Mouse (Mus musculus): ENCODE measurements around the gene Hspa1a. TPM values are rescaled to one million over a fixed set of nuclear protein-coding genes. Genes with fewer than 3 reads are reported as not detected.

Hspa1a gene
- polyA plus RNA-seq, 1 experiment from 2014 or later: 1.9 TPM

DNA sequence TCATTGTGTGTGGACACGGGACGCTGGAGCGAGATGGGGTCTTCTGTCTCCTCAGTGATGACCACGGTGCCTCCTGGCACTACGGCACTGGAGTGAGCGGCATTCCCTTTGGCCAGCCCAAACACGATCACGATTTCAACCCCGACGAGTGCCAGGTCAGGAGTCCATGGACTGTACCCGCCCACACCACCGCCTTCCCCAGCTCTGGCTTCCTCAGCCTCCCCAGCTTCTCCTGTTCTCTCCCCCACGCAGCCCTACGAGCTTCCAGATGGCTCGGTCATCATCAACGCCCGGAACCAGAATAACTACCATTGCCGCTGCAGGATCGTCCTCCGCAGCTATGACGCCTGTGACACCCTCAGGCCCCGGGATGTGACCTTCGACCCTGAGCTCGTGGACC lies 37.9 kb downstream of the Hspa1a start:
- DNase-seq (ENCODE audit: low spot score): no peak
- Histone ChIP-seq H3K9me3 (ENCODE audit: control insufficient read depth, low read length) (no peaks in the 10 kb centered on the region), H3K36me3 (ENCODE audit: control insufficient read depth, insufficient read depth, low read length) (no peaks in the 10 kb centered on the region), H3K9ac (ENCODE audit: low read length) (no peak overlapping the region), H3K4me1 (ENCODE audit: control insufficient read depth, insufficient read depth, low read length) (0 out of 2 replicates have a peak, but pooled peaks cover 4% of the 10 kb centered on the region), H3K27ac (ENCODE audit: low read depth, low read length) (no peak overlapping the region), H3K4me2 (ENCODE audit: low read depth) (no peak overlapping the region), H3K4me3 (ENCODE audit: low read depth, low read length) (no peak overlapping the region), H3K27me3 (ENCODE audit: control insufficient read depth, insufficient read depth, low read length) (no peaks in the 10 kb centered on the region)
- ATAC-seq (ENCODE audit: insufficient read depth, low FRiP score, low TSS enrichment): no peak
- 77% methylated on average over 24 of the region's 24 CpGs for WGBS

DNA sequence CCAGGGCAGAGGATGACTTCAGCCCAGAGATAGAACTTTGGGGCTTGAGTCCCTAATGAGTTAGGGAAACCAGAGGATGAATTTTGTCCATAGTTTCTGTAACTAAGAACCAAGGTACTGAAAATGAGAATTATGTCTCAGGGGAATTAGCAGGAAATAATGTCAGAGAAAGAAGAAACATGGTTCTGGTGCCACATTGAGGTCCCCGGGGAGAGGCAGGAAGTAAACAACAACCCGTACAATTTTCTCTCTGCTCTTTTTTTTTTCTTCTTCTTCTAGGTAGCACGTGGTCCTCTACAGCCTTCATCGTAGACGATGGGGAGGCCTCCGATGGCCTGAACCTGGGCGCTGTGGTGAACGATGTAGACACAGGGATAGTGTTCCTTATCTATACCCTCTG lies 39.7 kb downstream of the Hspa1a start:
- 92% methylated on average over 8 of the region's 8 CpGs for WGBS
- Histone ChIP-seq H3K9me3 (ENCODE audit: control insufficient read depth, low read length) (no peaks in the 10 kb centered on the region), H3K4me1 (ENCODE audit: control insufficient read depth, insufficient read depth, low read length) (0 out of 2 replicates have a peak, but pooled peaks cover 4% of the 10 kb centered on the region), H3K4me2 (ENCODE audit: low read depth) (peak overlapping the region; percentile 97), H3K9ac (ENCODE audit: low read length) (peak overlapping the region; percentile 67), H3K36me3 (ENCODE audit: control insufficient read depth, insufficient read depth, low read length) (no peaks in the 10 kb centered on the region), H3K4me3 (ENCODE audit: low read depth, low read length) (peak overlapping the region; percentile 69; the same call in 1 of the 2 replicates), H3K27ac (ENCODE audit: low read depth, low read length) (no peak overlapping the region), H3K27me3 (ENCODE audit: control insufficient read depth, insufficient read depth, low read length) (no peaks in the 10 kb centered on the region)
- DNase-seq (ENCODE audit: low spot score) (no peak), ATAC-seq (ENCODE audit: insufficient read depth, low FRiP score, low TSS enrichment) (no peak)

DNA sequence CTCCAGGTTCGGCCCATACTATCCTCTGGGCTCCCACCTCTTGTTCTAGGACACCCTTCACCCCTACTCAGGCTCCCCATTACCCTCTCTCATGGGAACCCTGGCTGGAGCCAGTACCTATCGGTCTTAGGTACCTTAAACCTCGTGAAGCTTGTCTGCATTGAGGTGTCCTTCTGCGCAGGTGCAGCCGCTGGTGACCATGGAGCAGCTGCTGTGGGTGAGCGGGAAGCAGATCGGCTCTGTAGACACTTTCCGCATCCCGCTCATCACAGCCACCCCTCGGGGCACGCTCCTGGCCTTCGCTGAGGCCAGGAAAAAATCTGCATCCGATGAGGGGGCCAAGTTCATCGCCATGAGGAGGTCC lies 40.2 kb downstream of the Hspa1a start:
- H3K27me3 ChIP-seq (ENCODE audit: control insufficient read depth, insufficient read depth, low read length): no peaks in the 10 kb centered on the region
- H3K4me2 ChIP-seq (ENCODE audit: low read depth): peak overlapping the region; percentile 97
- H3K9ac ChIP-seq (ENCODE audit: low read length): peak overlapping the region; percentile 67
- H3K9me3 ChIP-seq (ENCODE audit: control insufficient read depth, low read length): no peaks in the 10 kb centered on the region
- no peaks in the 10 kb centered on the region for H3K36me3 ChIP-seq (ENCODE audit: control insufficient read depth, insufficient read depth, low read length)
- 8% methylated on average over 14 of the region's 14 CpGs for WGBS
- H3K4me3 ChIP-seq (ENCODE audit: low read depth, low read length): peak overlapping the region; percentile 69
- no peak overlapping the region for H3K27ac ChIP-seq (ENCODE audit: low read depth, low read length)
- DNase-seq (ENCODE audit: low spot score): no peak
- ATAC-seq (ENCODE audit: insufficient read depth, low FRiP score, low TSS enrichment): no peak
- 0 out of 2 replicates have a peak, but pooled peaks cover 4% of the 10 kb centered on the region for H3K4me1 ChIP-seq (ENCODE audit: control insufficient read depth, insufficient read depth, low read length)

GRCm38 (mm10) chr17:34931061-34931734 lies 40.8 kb downstream of the Hspa1a start, which contains the start of gene Neu1:
Gene Neu1 (plus strand): TSS chr17:34931253.
- H3K36me3 ChIP-seq (ENCODE audit: control insufficient read depth, insufficient read depth, low read length): no peaks in the 10 kb centered on the region
- H3K27me3 ChIP-seq (ENCODE audit: control insufficient read depth, insufficient read depth, low read length): no peaks in the 10 kb centered on the region
- ATAC-seq (ENCODE audit: insufficient read depth, low FRiP score, low TSS enrichment) (peak; percentile 97), DNase-seq (ENCODE audit: low spot score) (peak; percentile 97)
- H3K9me3 ChIP-seq (ENCODE audit: control insufficient read depth, low read length): no peaks in the 10 kb centered on the region
- peak within 1 kb of the TSS; percentile 97 for H3K4me2 ChIP-seq (ENCODE audit: low read depth)
- H3K9ac ChIP-seq (ENCODE audit: low read length): peak within 1 kb of the TSS; percentile 67
- peak within 1 kb of the TSS; percentile 69 for H3K4me3 ChIP-seq (ENCODE audit: low read depth, low read length)
- H3K4me1 ChIP-seq (ENCODE audit: control insufficient read depth, insufficient read depth, low read length): 0 out of 2 replicates have a peak, but pooled peaks cover 4% of the 10 kb centered on the region
- 1% methylated on average over 38 of the region's 38 CpGs for WGBS
- H3K27ac ChIP-seq (ENCODE audit: low read depth, low read length): no peak within 1 kb of the TSS

- H3K27me3 ChIP-seq (ENCODE audit: control insufficient read depth, insufficient read depth, low read length): no peaks in the 10 kb centered on the region
- no peaks in the 10 kb centered on the region for H3K36me3 ChIP-seq (ENCODE audit: control insufficient read depth, insufficient read depth, low read length)
- no peaks in the 10 kb centered on the region for H3K9me3 ChIP-seq (ENCODE audit: control insufficient read depth, low read length)
- no peak overlapping the region for H3K4me3 ChIP-seq (ENCODE audit: low read depth, low read length)
- no peak for DNase-seq (ENCODE audit: low spot score)
- H3K9ac ChIP-seq (ENCODE audit: low read length): no peak overlapping the region
- no peak overlapping the region for H3K4me2 ChIP-seq (ENCODE audit: low read depth)
- no peak for ATAC-seq (ENCODE audit: insufficient read depth, low FRiP score, low TSS enrichment)
- 83% methylated on average over 4 of the region's 4 CpGs for WGBS
- no peak overlapping the region for H3K27ac ChIP-seq (ENCODE audit: low read depth, low read length)
- H3K4me1 ChIP-seq (ENCODE audit: control insufficient read depth, insufficient read depth, low read length): 0 out of 2 replicates have a peak, but pooled peaks cover 4% of the 10 kb centered on the region
Observed at GRCm38 (mm10) chr17:34928841-34929240, 43.1 kb downstream of the Hspa1a start.

GRCm38 (mm10) chr17:34927306-34928019 lies 44.5 kb downstream of the Hspa1a start:
- Histone ChIP-seq H3K27ac (ENCODE audit: low read depth, low read length) (no peak overlapping the region), H3K4me3 (ENCODE audit: low read depth, low read length) (no peak overlapping the region), H3K4me2 (ENCODE audit: low read depth) (no peak overlapping the region), H3K9ac (ENCODE audit: low read length) (no peak overlapping the region), H3K27me3 (ENCODE audit: control insufficient read depth, insufficient read depth, low read length) (no peaks in the 10 kb centered on the region), H3K36me3 (ENCODE audit: control insufficient read depth, insufficient read depth, low read length) (no peaks in the 10 kb centered on the region), H3K4me1 (ENCODE audit: control insufficient read depth, insufficient read depth, low read length) (0 out of 2 replicates have a peak, but pooled peaks cover 4% of the 10 kb centered on the region), H3K9me3 (ENCODE audit: control insufficient read depth, low read length) (no peaks in the 10 kb centered on the region)
- 87% methylated on average over 18 of the region's 18 CpGs for WGBS
- ATAC-seq (ENCODE audit: insufficient read depth, low FRiP score, low TSS enrichment): no peak
- DNase-seq (ENCODE audit: low spot score): no peak

DNA sequence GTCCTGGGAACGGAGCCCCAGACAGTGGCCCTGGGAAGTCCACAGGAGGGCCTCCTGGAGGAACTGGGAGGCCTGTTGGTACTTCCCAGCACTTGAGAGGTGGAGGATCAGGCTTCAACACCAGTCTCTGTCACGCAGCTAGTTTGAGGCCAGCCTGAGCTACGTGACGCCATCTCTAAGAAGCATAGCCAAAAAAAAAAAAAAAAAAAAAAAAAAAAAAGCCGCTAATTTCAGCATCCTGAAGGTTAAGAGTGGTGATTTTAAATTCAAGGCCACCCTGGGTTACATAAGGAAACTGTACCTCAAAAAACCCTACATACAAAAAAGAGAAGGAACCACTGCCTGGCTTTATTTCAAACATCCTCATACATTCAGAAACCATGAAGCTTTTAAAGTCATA lies 47.7 kb downstream of the Hspa1a start:
- DNase-seq (ENCODE audit: low spot score) (no peak), ATAC-seq (ENCODE audit: insufficient read depth, low FRiP score, low TSS enrichment) (no peak)
- Histone ChIP-seq H3K27ac (ENCODE audit: low read depth, low read length) (no peak overlapping the region), H3K9me3 (ENCODE audit: control insufficient read depth, low read length) (no peaks in the 10 kb centered on the region), H3K4me2 (ENCODE audit: low read depth) (no peak overlapping the region), H3K36me3 (ENCODE audit: control insufficient read depth, insufficient read depth, low read length) (no peaks in the 10 kb centered on the region), H3K4me1 (ENCODE audit: control insufficient read depth, insufficient read depth, low read length) (no peaks in the 10 kb centered on the region), H3K9ac (ENCODE audit: low read length) (no peak overlapping the region), H3K4me3 (ENCODE audit: low read depth, low read length) (no peak overlapping the region), H3K27me3 (ENCODE audit: control insufficient read depth, insufficient read depth, low read length) (no peaks in the 10 kb centered on the region)
- 76% methylated on average over 5 of the region's 5 CpGs for WGBS

DNA sequence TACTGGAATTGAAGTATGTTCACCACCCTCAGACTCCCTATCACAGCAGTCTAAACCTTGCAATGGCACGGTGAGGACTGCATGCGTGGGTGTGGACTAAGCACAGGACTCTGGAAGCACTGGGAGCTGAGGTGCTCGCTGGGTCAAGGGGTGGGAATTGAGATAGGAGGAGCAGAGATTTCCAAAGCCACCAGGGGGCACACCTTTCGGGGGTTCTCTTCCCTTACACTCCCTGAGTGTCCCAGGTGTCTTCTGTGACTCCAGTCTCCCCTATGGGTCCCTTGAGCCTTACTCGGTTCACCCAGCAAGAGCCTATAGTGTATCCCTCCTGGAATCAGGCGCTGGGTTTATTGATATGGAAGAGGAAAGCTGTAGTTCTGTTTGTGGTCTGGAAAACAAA lies 49.0 kb downstream of the Hspa1a start:
- Histone ChIP-seq H3K9ac (ENCODE audit: low read length) (no peak overlapping the region), H3K4me2 (ENCODE audit: low read depth) (no peak overlapping the region), H3K27me3 (ENCODE audit: control insufficient read depth, insufficient read depth, low read length) (no peaks in the 10 kb centered on the region), H3K4me3 (ENCODE audit: low read depth, low read length) (no peak overlapping the region), H3K27ac (ENCODE audit: low read depth, low read length) (no peak overlapping the region), H3K9me3 (ENCODE audit: control insufficient read depth, low read length) (no peaks in the 10 kb centered on the region), H3K36me3 (ENCODE audit: control insufficient read depth, insufficient read depth, low read length) (no peaks in the 10 kb centered on the region), H3K4me1 (ENCODE audit: control insufficient read depth, insufficient read depth, low read length) (no peaks in the 10 kb centered on the region)
- DNase-seq (ENCODE audit: low spot score) (no peak), ATAC-seq (ENCODE audit: insufficient read depth, low FRiP score, low TSS enrichment) (no peak)
- 48% methylated on average over 6 of the region's 6 CpGs for WGBS

All from neural tube, embryonic 11.5 days (tissue).